Mouse (Mus musculus) left cerebral cortex, postnatal 10 days (tissue): Measurements from ENCODE around the gene Aldh4a1. TPM values are rescaled to one million over a fixed set of nuclear protein-coding genes. Genes with fewer than 3 reads are reported as not detected.
A peak's percentile ranks its signal among the peaks of the same experiment; 100 is the strongest.

Source experiments
- DNase-seq, 2 experiments: peaks; one replicate each; pipeline ENCODE4 v3.0.0; 2021 to 2022; ENCODE audit warnings: low spot score in 2 of 2, mixed read lengths in 1 of 2; ENCODE audit errors: extremely low spot score in 1 of 2
- intact Hi-C: fragments of 180-260 bp; cut with DNase I; formaldehyde crosslinking; loops from one replicate; pipeline ENCODE4 v1.15.1; 2025
- total RNA-seq, 2 experiments: library from RNA; stranded (reverse); gene quantifications; 2 replicates each; pipeline ENCODE4 v1.2.3; 2021

The Aldh4a1 gene
- total RNA-seq, 2 experiments from 2014 or later, result 18.4 to 19.1 TPM

- DNase-seq, result no peak
- intact Hi-C loops, result no loop called here
These were observed 37.0 kb upstream of the Aldh4a1 start for GRCm38 (mm10) chr4:139585713-139586112.

DNA sequence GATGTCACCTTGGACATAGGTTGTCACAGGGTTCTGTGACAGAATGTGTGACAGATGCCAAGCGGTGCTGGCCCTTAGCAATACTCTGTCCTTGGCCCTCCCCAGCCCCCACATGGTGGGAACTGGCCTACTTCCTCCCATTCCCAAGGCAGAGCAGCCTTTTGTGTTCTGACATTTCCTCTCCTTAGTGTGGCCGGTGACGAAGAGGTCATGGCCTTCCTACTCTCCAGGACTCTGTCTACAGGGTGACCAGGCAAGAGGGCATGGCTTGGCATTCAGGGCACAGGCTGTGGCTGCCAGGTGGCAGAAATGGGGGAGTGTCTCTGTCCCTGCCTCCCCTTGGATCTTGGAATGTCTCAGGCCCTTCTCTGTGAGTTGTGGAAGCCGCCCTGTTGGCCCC lies 35.3 kb upstream of the Aldh4a1 start:
- intact Hi-C loops, result no loop called here
- no peak for DNase-seq

DNA sequence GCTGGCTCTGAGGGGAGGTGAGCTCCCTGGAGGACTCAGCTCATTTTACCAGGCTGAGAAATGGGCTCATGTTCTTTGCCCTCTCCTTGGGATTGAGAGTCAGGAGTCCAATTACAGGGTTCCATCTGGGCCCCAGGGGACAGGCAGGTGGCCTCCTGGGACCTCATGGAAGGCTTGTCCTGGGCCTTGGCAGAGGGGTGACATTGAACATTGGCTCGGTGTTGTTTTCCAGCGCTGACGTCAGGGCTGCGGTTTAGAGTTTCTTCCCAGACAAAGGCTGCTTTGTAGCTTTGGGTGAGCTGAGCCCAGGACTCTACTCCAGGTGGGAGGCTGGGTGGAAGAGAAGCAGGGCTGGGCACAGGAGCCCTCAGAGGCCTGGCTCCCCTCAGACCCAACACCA lies 34.9 kb upstream of the Aldh4a1 start:
- no peak for DNase-seq
- intact Hi-C loops, result no loop called here

DNA sequence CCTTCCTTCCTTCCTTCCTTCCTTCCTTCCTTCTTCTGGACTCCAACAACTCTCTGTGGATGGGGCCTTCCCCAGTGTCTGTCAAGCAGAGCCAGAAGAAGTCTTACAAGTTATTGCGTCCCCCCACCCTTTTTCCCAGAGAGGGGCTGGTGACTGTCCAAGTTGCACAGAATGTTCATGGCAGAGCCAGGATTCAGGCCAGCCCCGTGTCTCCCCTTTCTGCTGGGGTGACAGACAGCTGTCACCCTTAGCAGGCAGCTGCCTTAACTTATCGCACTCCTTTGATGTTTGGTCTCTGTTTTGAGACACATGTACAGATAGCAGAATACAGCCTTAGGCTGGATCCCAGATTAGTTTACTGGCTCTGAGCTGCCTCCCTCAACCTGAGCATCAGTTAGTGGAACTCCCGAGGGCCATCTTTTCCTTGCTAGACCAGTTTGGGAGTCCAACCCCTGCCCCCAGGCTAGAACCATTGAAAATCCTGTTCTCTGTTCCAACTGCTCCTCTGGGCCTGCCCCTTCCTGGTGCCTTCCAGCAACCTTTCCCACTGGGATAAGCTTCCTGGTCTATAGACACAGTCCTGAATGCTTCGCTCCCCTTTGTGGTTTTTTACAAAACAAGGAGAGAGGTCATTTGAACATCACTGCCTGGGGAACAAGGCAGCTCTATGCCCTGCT lies 33.2 kb upstream of the Aldh4a1 start:
- no peak for DNase-seq
- intact Hi-C loops, result no loop called here

DNA sequence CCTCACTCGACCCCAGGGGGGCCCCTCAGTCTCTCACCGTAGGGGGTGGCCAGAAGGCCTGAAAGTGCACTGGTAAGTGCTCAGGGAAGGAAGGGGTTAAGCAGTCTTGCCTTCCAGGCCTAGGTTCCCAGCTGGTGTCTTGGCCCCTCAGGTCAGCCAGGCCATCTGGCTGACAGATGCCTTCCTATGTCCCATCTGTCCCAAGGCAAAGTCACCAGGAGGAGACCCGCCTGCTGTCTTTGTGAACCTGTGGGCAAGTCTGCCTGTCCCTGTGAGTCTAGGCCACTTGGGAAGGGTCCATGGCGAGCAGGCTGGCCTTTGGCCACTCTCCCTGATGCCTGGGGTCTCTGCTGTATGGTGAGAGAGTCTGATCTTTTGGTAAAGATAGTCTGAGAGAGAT lies 32.2 kb upstream of the Aldh4a1 start:
- intact Hi-C loops, result no loop called here
- no peak for DNase-seq

DNA sequence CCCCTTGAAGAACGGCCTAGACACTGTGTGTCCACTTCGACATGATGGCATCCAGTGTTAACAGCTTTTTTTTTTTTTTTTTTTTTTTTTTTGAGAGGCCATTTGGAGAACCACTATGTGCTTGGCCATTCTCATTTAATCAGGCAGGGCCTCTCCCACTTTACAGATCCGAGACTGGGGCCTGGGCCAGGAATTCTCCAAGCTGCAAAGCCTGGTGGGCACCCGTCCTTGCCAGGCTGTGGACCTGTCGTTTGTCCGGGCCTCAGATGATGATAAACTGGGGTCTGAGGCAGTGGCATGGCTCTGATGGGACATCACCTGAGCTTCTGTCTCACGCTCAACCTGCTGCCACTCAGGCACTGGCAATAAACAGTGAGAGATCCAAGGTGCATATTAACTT lies 29.8 kb upstream of the Aldh4a1 start:
- intact Hi-C loops, result no loop called here
- no peak for DNase-seq

DNA sequence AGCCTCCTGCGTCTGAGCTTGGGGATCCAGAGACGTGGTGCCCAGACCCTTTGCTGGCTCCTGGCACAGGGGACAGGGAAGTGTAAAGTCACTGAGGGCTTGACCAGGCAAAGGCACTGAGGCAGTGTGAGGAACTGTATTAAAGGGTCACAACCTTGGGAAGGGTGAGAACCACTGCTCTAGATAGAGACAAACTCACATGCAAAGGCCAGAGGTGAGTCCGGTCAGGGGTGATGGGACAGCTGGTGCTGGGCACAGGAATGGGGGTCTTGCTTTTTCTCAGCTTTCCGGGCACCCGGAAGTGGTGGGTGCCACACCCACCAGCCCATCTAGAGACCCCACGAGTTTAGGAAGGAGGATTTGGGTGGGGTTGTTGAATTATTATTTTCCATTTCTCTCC lies 29.3 kb upstream of the Aldh4a1 start:
- intact Hi-C loops, result no loop called here
- no peak for DNase-seq

DNA sequence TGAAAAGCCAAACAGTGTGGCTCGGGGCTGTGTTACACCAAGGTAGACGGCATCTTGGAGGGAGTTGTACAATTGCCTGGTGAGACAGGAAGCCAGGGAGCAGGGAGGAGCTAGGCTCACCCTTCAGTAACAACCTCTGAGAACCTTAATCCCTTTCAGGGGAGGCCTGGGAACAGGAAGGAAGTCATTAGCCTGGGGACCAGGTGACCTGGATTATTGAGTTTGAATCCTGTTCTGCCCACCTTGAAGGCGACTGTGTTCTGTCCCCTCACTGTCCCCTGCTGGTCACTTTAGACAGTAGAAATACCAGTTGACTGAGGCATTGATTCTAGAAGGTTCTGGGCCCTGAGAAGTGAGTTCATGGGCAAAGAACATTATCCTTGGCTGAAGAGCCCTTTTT lies 28.6 kb upstream of the Aldh4a1 start:
- intact Hi-C loops, result no loop called here
- DNase-seq, result no peak

DNA sequence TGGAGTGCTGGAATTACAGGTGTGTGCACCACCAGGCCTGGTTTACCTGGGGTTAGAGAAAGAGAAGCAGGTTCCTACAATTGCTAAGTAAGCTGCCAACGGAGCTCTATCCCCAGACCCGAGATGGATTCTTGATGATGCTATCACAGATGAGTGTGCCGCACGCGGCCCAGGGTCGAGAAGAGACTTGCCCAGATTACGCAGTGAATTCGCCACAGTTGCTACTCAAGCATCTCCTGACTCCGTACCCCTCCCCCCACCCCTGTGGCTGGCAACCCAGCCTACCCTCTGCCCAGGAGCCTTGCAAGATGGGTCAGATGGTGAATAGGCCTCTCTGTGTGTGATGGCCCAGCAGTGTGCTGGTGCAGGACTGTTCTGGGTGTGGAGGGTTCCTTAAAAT lies 26.0 kb upstream of the Aldh4a1 start:
- intact Hi-C loops, result no loop called here
- DNase-seq, result no peak

- intact Hi-C loops, result no loop called here
- no peak for DNase-seq
These were observed 25.1 kb upstream of the Aldh4a1 start for GRCm38 (mm10) chr4:139597286-139598284.

GRCm38 (mm10) chr4:139598356-139598755 lies 24.3 kb upstream of the Aldh4a1 start:
- DNase-seq, result no peak
- intact Hi-C loops, result no loop called here

- intact Hi-C loops, result no loop called here
- peak; percentile 66 to 95 for DNase-seq
These were observed 23.6 kb upstream of the Aldh4a1 start for GRCm38 (mm10) chr4:139598950-139599518.

GRCm38 (mm10) chr4:139601519-139602356 lies 20.9 kb upstream of the Aldh4a1 start:
- intact Hi-C loops, result no loop called here
- DNase-seq, result no peak

- intact Hi-C loops, result no loop called here
- no peak for DNase-seq
These were observed 20.1 kb upstream of the Aldh4a1 start, which contains the start of gene Gm21969 for GRCm38 (mm10) chr4:139602357-139603244. Gm21969 (plus strand) TSS chr4:139603186.

DNA sequence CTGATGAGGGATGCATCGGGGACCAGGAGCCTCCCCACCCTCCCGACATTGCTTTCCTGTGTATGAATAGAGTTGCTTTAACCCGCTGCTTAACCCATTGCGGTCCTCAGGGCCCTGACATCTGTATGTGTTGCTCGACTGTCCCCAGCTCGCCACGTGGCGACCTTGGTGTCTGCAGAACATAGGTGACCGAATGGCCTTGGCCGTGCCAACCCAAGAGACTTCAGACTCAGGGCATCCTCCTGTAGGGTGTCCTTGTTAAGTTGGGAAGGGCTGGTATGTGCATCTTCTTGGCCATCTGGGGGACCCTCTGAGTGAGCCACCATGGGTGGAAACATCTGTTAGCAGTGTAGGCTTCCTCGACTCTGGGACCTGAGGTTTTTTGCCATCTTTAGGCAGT lies 17.4 kb upstream of the Aldh4a1 start:
- intact Hi-C loops, result no loop called here
- DNase-seq, result no peak

- intact Hi-C loops, result no loop called here
These were observed 15.9 kb upstream of the Aldh4a1 start for GRCm38 (mm10) chr4:139606732-139607131.

GRCm38 (mm10) chr4:139608975-139609374 lies 13.7 kb upstream of the Aldh4a1 start:
- DNase-seq, result no peak
- intact Hi-C loops, result no loop called here

More at GRCm38 (mm10) chr4:139606732-139607131, 15.9 kb upstream of the Aldh4a1 start:
- no peak for DNase-seq

DNA sequence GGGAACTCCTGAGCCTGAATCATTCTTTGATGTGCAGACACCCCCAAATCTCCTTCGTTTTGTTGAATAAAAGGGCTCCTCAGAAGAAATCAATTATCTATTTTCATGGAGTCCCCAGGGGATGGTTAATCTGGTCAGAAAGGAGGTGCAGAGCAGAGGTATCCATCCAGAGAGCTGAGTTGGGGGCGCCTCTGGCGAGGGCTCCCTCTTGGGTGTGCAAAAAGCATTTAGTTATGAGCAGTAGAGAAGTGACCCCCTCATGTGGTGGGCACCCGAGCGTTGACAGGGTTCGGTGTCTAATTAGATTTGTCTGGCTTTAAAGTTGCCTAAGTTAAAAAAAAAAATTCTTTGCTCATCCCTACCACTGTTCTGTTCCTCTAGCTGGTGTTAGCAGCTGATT lies 11.7 kb upstream of the Aldh4a1 start:
- intact Hi-C loops, result loop anchor here (5.0 kb wide), 2 partner anchors 34 to 139 kb away; no protein-coding TSS in a partner anchor
- DNase-seq, result no peak
